Mouse (Mus musculus) inflammation-experienced regulatory T-cells, adult 16 weeks (primary cell): ENCODE data around the gene Rpa3. TPM values are rescaled to one million over a fixed set of nuclear protein-coding genes. Genes with fewer than 3 reads are reported as not detected.

Experiments
- polyA plus RNA-seq: library from polyadenylated mRNA; unstranded; fragments of 100-300 nt; shearing (Covaris generic); gene quantifications from one replicate; pipeline ENCODE4 v1.2.1, GENCODE M21; 2017

The Rpa3 gene
- 72.5 TPM for polyA plus RNA-seq

DNA sequence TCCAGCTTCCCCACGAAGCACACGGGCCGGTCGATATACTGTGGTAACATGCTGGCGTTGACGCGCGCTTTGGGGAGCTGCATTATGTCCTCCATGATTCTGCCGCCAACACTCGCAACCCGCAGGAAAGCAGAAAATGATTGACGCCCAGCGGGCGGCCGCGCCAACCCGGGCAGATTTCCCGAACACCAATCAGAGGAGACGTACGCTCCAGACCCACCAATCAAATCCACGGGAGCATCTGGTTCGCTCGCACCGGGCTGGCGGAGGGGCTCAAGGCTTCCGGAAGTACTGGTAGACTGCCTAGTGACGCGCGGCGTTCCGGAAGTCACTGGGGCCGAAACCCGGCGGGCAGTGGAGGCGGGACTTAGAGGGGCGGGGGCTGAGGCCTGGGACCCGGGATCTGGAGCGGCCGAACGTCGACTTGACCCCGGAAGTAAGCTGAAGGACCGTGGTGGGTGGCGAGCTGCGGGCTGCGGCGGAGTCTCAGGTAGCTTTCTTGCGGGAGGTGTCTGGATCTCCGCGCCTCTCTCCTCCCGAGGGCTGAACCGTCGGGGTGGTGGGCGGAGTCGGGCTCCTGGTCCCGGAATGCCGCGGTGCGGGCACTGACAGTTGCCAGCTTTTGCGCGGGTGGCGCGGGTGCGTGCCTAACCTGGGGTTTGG lies at the start of gene Rpa3, which contains the start of the genes Umad1 and Gm45062:
Rpa3 (minus strand) TSS at position 170 of the 663 bp plus-strand sequence.
Umad1 (plus strand) TSS at position 285 of the 663 bp plus-strand sequence.
Gm45062 (plus strand) TSS at position 447 of the 663 bp plus-strand sequence.

DNA sequence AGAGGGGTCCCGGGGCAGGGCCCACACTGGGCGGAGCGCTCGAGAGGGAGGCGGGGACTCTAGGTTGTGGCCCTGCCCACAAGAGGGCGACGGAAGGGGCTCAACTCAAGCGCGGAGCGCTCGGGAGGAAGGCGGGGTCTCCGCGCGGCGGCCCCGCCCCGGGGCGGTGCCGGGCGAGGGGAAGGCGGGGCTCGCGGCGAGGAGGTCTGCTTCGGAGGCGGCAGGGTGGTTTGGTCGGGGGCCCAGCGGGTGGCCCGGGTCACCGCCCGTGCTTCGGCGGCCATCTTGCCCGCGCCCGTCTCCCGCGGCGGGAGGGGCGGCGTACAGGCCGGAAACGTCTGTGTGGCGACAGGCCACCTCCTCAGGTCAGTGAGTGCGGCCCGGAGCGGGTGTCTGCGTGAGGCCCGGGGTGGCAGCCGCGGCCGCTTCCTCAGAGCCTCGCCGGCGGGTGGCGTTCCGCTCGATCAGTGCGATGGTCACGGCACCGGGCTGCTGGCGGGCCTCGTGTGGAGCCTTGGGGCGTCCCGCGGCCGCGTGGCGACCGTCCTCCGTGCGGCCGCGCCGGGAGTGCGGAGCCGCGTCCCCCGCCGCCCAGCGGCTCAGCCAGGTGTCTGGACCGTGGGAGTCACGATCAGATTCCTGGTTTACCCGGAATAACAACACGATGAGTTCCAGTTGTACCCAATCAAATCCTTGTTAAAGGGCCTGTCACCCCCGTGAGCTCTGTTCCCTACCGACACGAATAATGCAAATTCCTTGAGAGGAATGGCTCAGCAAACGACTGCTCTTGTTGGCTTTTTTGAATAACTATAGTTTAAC lies 49.7 kb downstream of the Rpa3 start, which contains the start of gene Mios:
Mios (plus strand) TSS at position 176 of the 819 bp plus-strand sequence.

Other genes with a start within 250 kb of the Rpa3 start
- gene Col28a1, start 66.6 kb downstream of the Rpa3 start, polyA plus RNA-seq, result not detected
- gene Mios, start 50.0 kb downstream of the Rpa3 start, polyA plus RNA-seq, result 23.6 TPM
- 17.5 TPM for gene Umad1, start 115 bp upstream of the Rpa3 start, polyA plus RNA-seq
- gene Gm45062, start 277 bp upstream of the Rpa3 start, polyA plus RNA-seq, result 5.6 TPM